Mouse (Mus musculus) CD8-positive naive resting alpha-beta T cell, adult 2 months (primary cell): ENCODE data around the gene Rho.

Experiments used
- DNase-seq, 2 experiments: peaks; one replicate each; pipeline ENCODE4 v3.0.0; 2022; ENCODE audit warnings: low read depth in 2 of 2, low spot score in 2 of 2

Rho gene

DNA sequence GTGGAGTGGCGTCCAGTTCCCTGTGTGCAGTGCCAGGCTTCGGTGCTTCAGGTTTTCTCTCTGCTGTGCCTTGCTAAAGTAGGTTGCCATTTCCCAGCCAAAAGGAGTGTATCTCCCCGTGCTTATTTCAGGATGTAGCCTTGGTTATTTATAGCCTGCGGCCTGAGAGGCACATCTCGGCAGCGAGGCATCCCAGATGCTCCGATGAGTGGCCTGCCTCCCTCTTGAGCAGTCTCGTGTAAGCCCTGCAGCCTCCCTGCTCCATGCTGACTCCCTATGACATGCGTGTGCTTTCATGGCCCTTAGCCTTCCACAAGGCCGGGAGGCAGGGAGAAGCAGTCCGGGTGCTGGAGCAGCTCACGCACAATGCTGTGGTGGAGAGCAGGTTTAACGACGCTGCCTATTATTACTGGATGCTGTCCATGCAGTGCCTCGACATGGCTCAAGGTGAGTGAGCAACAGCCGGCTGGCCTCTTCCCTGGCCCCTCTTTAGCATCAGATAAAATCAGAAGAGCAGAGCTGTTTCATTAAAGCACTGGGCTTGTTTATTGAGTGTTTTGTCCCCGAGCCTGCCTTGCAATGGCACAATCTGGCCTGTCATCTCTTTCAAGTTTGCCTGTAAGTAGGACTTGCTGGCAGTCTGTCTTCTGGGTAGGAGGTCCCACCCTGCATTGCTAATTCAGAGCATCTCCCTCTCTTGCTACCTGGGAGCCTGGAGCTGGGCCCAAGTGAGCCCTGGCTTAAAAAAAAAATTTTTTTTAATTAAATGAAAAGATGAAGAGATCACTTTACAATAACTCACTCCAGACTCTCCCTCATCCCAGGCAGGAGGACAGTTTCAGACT lies 15.7 kb upstream of the Rho start:
- DNase-seq: no peak

DNA sequence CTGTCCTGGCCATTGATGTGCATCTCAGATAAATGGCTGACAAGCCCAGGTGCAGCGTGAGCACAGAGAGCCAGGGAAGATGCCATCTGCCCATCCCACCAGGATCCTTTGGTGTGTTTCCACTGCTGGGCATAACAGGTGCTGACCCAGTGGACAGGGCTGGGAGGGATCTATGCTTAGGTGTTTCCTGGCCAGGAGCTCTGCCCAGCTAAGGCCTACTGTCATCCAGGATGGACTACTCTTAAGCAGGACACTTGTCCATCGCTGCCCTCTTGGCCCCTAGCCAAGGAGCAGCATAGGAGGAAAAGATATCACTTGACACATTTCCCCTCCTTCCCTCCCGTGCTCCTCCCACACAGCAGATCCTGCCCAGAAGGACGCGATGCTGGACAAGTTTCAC lies 14.9 kb upstream of the Rho start:
- no peak for DNase-seq

DNA sequence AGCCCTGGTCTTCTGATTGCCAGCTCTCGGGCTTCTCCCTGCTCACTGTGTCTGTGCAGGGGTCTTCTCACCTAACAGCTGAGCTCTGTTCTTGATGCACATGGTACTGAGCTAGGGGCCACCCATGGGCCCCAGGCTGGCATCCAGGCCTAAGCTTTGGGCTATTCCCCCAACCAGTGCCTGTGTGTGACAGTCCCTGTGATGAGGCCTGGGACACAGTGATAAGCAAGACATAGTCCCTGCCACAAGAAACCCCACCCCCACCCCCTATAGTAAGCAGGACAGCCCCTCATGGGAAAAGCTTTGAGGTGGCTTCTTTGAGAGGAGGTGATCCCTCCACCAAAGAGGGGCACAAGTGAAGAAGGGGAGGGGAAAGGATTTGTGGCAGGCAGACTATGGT lies 12.9 kb upstream of the Rho start:
- DNase-seq: no peak

DNA sequence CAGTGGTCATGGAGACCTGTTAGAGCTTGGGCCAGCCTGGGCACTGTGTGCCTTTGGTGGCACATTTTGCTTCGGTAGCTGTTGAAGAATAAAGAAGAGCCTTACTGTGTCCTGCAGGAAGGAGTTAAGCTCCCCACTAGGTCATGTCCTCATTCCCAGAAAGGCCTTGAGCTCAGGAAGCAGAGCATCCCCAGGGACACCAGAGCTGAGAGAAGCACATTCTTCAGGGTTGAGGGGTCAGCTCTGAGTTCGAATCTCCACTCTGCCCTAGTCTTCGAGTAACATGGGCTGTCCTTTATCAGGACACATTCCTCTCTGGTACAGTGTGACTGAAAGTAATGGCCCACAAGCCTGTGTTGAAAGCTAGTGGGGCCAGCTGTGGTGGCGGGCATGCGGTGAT lies 11.7 kb upstream of the Rho start:
- no peak for DNase-seq

DNA sequence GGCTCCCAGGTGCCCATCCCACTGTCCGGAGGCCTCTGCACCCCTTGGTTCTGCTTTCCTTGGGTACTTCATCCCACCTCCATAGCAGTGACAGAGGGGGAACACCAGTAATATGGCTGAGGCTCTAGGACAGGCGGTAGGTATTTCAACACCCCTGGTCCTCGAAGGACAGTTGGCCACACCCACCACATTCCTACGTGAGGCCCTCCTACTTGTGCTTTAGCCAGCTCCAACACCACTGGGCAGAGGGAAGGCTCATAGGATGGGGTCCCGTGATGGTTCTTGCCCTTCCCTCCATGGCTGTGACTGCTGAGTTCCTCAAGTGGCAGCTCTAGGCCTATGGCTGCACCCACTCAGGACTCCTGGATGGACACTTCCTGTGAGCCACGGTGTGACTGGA lies 6.7 kb upstream of the Rho start:
- DNase-seq: no peak

DNA sequence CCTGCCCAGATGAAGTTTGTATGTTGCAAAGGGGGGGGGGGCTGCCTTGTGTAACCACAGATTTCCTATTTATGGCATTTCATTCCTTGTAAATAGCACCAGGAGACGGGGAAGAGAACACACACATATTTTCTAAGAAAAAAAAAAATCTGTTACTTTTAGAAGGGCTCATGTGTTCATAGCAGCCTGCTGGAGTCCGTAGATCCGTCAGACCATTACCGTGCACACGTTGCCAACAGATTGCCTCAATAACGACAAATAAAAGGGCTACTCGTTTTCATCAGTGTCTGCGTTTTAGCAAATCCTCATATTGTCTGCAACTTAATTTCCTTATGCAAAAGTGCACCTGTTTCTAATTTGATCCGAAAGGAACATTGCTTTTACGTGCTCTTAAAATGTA lies 5.1 kb upstream of the Rho start:
- no peak for DNase-seq

DNA sequence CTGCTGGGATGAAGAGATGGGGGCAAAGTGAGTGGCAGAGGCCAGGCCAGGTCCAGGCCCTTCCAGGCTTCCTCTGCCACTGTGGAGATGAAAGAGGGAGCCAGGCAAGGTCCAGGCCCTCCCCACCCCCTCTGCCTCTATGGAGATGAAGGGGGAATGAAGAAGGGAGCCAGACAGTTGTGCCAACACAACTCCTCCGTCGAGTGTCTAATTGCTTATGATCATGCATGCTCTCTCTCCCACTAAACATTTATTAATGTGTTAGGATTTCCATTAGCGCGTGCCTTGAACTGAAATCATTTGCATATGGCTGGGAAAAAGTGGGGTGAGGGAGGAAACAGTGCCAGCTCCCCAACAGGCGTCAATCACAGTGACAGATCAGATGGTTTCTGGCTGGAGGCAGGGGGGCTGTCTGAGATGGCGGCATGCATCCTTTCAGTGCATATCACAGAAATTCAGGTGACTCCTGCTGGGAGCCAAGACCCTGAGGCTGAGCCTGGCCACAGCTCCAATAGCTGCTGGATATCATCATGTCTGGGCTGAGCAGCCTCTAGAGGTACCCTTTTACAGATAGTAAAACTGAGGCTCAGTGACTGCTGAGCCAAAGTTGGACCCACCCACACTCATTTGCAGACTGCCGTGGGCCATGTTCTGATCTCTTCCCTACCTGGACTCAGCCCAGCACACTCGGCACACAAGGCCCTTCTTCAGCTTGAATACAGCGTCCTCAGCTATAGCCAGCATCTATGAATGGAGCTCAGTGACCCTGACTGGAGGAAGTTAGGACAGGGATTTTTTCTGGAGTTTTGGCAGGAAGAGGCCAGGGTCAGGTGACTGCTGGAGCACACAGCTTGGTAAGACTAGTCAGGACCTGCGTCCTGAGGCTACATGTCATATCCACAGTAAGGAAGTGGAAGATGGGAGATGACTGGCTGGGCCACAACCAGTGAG lies 4.0 kb upstream of the Rho start:
- no peak for DNase-seq

DNA sequence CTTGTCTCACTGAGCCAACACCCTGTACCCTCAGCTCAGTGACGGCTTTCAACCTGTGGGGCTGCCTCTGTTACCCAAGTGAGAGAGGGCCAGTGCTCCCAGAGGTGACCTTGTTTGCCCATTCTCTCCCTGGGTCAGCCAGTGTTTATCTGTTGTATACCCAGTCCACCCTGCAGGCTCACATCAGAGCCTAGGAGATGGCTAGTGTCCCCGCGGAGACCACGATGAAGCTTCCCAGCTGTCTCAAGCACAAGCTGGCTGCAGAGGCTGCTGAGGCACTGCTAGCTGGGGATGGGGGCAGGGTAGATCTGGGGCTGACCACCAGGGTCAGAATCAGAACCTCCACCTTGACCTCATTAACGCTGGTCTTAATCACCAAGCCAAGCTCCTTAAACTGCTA lies 1.5 kb upstream of the Rho start:
- no peak for DNase-seq

DNA sequence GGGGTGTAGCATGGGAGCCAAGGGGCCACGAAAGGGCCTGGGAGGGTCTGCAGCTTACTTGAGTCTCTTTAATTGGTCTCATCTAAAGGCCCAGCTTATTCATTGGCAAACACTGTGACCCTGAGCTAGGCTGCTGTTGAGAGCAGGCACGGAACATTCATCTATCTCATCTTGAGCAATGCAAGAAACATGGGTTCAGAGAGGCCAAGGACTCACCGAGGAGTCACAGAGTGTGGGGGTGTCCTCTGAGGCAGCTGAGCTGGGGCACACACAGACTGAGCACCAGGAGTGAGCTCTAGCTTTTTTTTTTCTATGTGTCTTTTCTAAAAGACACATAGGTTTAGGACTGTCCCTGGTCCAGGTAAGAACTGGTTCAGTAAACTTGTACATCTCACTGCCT lies 843 bp downstream of the Rho start:
- no peak for DNase-seq

DNA sequence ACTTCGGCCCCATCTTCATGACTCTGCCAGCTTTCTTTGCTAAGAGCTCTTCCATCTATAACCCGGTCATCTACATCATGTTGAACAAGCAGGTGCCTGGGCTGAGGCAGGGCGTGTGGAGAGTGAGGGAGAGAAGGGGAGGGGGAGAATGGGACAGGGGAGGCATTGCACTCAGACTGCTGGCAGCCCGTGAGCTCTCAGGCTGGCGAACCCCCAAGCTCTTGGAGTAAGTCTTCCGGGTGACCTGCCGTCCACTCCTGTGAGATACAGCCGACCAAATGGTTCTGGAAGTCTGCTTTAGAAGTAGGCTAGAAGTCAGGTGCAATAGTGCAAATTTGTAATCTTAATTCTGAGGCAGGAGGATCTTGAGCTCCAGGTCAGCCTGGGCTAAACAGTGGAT lies 4.0 kb downstream of the Rho start:
- DNase-seq: no peak

DNA sequence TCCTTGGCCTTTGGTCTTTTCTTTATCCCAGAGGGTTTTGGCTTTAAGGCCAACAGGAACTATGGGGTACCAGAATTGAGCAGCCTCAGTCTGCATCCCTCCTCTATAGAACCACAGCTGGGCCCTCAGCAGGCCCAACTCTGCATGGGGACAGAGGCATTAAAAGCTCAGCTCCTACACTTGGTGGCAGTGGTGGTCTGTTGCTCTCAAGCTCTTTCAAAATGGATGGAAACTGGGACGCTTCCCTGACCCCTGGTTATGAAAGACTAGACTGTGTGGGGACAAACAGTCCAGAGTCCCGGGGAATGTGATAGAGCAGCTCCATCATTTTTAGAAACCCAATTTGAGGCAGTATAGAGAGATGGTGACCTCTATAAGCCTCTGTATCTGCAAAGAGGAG lies 6.5 kb downstream of the Rho start:
- no peak for DNase-seq

DNA sequence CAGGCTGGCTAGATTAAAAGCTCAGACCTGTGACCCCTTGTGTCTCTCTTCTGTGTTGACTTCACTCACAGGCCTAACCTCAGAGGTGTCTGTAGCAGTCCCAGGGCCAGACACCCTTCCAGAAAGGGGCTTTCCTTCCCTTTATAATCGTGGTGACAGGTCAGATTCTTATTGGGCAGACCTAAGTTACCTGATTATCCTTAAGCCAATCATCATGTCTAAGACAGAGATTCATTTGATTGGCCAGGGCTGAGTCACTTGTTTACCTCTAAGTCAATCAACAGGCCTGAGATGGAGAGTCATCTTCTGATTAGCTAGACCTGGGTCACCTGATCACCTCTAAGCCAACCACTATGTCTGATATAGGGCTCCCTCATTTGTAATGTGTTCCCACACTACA lies 7.2 kb downstream of the Rho start:
- no peak for DNase-seq

DNA sequence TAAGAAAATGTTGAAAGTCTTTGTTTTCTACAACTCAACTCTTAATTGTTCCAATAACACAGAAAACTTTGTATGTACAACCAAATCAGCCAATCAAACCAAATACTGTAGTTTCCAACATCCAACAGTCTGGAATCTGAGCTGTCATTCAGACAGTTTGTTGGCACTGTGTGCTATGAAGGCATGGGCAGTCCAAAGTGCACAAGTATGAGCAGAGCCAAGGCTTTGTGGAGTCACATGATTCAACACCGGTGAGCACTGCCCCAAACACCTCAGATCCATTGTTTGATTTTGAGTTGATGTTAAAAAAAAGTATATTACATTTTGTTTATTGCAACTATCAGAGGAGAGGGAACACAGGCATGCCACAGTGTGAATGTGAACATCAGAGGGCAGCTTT lies 9.1 kb downstream of the Rho start:
- no peak for DNase-seq

DNA sequence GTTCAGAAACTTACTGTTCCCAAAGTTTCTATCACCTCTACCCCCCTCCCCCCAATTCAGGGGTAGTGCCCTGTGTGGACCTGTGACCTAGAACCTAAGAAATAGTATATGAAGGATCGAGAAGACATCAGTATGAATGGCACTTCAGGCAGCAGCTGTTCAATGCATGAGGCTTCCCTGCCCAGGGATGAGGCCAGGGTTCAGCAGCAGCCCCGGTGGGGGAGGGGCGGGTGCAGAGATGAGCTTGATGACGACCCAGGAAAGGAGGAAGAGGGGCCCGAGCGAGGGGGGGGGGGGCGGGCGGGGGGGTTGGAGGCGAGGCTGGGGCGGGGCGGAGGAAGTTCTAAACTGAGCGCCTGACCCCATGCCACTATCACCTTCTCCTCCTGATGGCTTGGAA lies 9.6 kb downstream of the Rho start:
- DNase-seq: no peak

DNA sequence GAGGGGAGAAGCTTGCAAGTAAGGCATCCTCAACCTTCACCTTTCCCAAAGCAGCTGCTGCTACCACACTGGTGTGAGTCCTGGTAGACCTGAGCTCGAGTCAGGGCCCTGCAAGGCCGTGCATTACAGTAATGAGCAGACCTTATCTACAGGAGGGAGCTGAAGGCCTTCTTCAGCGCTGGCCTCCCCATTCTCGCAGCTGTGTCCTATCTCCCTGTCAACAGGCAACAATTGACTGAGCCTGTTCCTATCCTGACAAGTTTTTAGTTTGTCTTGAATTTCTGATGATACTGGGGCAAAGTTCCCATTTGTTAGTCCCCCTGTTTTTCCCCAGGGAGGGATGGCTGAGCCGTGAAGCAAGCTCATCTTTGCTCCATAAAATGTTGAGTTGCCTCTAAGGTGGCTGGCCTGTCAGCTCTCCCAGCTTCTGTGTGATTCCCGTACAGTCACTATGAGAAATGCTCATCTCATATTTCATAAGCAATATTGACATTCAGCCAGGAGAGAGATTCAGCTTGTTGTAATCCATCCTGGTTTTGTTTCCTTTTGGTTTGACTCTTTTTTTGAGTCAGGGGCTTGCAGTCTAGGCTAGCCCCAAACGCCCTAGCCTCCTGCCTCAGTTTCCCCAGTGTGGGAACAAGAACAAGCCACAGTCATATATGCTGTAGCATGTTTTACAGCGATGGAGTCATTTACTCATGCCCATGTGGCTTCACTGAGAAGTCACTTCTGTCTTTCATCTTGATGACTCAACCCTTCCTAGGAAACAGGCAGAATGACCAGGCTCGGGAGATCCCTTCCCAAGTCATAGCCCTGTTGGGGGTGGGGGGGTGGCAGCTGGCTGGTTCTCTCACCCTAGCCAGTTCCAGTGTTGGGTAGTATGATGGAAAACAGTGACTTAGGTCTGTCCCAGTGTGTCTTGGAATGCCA lies 12.2 kb downstream of the Rho start:
- no peak for DNase-seq

DNA sequence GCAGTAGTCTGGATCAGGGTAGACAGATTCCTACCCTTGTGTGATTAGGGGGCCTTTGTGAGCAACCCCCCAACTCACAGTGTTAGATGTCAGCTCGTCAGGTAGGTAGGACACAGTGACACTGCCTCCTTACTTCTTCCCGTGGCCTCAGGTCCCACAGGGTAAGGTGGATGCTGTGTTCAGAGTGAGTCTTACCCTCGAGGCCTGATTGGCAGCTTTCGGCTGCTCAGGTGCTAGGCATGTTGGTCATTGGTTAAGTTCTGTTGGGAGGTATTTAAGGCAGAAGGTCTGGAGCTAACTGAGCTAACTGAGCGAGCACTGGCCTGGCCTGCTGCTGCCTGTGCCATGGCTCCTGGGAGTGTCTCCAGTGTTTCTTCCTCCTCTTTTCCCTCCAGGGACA lies 13.1 kb downstream of the Rho start, which contains the start of gene H1foo:
Gene H1foo (plus strand): TSS at position 301 of the 400 bp plus-strand sequence.
- DNase-seq: no peak

DNA sequence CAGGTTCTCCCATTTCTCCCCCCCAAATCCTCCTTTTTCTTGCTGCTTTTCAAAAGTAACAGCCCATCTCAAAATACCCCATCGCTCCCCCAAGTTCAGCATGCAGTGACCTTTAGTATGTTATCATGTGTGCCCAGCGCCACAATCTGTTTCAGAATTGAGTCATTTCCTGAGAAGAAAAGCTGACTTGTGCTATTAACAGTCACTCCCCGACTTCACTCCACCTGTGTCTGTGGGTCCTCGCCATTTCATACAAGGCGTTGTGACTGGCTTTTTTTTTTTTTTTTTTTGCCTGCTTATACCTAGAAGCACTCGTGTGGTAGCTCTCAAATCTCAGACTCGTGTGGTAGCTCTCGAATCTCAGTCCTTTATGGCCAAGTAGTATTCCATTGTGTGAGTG lies 14.1 kb downstream of the Rho start:
- no peak for DNase-seq

DNA sequence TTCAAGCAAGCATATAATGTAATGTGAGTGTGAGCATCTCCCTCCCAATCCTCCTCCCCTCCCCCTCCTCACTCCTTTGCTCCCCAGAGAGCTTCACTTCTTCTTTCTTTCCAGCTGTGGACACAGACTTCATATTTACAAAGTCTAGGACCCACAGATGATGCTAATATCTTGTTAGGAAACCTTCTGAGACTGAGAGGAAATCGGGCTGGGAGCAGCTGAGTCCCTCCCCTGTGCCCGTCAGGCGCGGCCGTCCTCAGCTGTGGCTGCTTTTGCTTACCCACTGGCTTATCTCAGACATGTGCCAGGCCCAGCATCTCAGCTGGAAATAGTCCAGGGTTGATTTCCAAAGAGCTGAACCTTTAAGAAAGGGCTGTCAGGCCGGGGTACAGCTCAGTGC lies 14.8 kb downstream of the Rho start:
- DNase-seq: no peak

DNA sequence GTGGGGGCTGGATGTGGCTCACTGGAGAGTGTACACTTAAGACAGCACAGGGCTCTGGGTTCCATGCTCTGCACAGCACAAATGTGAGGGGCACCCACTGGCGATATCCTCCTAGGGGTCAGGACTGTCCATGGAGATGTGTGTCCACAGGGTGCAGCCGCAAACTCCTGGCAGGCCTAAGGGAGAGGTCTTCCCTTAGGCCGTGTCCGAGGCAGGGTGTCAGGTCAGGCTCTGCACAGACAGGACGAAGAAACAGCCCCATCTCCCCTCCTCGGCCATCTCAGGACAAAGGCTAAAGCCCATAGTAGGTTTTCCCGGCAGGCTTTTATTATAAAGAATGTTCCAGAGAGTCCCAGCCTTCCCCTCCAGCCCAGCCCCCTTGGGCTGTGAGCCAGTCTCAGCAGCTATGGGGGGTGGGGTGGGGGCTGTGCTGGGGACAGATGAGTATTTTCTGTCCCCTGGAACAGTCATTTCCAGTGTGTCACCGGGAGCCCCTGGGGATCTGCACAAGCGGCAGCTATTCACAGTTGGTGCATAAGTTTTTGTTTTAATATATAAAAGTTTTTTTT lies 23.0 kb downstream of the Rho start:
- DNase-seq: no peak

DNA sequence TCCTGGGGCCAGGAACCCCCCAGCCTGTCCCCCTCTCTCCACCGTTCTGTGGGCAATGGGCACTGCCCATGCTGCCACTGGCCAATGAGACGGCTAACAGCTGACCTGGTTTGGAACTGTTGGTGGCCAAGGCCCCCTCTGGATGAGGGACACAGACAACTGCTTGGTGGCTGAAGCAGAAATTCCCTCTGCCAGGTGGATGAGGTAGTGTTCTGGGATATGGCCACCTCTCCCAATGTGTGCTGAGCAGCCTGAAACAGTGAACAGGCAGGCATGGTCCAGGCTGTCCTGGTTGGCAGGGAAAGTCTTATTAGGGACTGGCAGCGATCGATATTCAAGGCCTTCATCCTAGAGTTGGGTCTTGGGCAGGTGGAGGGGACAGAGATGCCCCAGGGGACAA lies 23.6 kb downstream of the Rho start:
- no peak for DNase-seq

DNA sequence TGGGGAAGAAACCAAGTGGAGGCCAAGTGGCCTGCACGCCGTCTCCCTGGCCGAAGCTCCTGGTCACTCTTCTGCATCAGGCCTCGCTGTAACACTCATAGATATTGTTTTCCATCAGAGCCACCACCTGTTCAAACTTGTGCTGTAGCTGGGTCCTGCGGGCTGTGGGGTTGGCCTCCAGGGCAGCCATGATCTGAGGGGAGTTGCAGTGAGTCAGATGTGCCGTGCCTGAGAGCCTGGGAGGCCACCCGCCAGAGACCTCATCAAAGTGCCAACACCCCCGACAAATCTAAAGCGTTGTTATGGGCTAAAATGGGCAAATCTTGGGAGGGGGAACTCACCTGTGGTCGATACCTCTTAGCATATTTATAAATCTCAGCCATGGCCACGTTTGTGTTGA lies 24.1 kb downstream of the Rho start:
- no peak for DNase-seq
